Mouse (Mus musculus) right cerebral cortex, postnatal 14 days (tissue): ENCODE data around the gene Nol11.

Experiments used
- DNase-seq: peaks from one replicate; pipeline ENCODE4 v3.0.0; 2022

Gene Nol11

GRCm38 (mm10) chr11:107188565-107189552 is at the start of gene Nol11:
Nol11 (minus strand) TSS chr11:107189381.
- DNase-seq, result peak; percentile 98

- DNase-seq, result no peak
These were observed 49.3 kb upstream of the Nol11 start for GRCm38 (mm10) chr11:107238506-107238905.

GRCm38 (mm10) chr11:107237532-107237931 is 48.4 kb upstream of the Nol11 start:
- no peak for DNase-seq

GRCm38 (mm10) chr11:107233252-107233890 is 44.2 kb upstream of the Nol11 start:
- DNase-seq, result no peak

- DNase-seq, result no peak
These were observed 40.9 kb upstream of the Nol11 start for GRCm38 (mm10) chr11:107230128-107230527.

- DNase-seq, result no peak
These were observed 37.2 kb upstream of the Nol11 start for GRCm38 (mm10) chr11:107226431-107226830.

- DNase-seq, result no peak
These were observed 36.8 kb upstream of the Nol11 start for GRCm38 (mm10) chr11:107226013-107226412.

- DNase-seq, result no peak
These were observed 36.1 kb upstream of the Nol11 start for GRCm38 (mm10) chr11:107225301-107225700.

- no peak for DNase-seq
These were observed 34.6 kb upstream of the Nol11 start for GRCm38 (mm10) chr11:107223667-107224214.

- no peak for DNase-seq
These were observed 34.0 kb upstream of the Nol11 start for GRCm38 (mm10) chr11:107223169-107223561.

GRCm38 (mm10) chr11:107222531-107223168 is 33.5 kb upstream of the Nol11 start:
- DNase-seq, result no peak

GRCm38 (mm10) chr11:107215111-107215510 is 25.9 kb upstream of the Nol11 start:
- no peak for DNase-seq

- no peak for DNase-seq
These were observed 24.6 kb upstream of the Nol11 start for GRCm38 (mm10) chr11:107213745-107214144.

- DNase-seq, result no peak
These were observed 20.6 kb upstream of the Nol11 start for GRCm38 (mm10) chr11:107209818-107210217.

GRCm38 (mm10) chr11:107201773-107202172 is 12.6 kb upstream of the Nol11 start:
- no peak for DNase-seq

GRCm38 (mm10) chr11:107199281-107199680 is 10.1 kb upstream of the Nol11 start:
- no peak for DNase-seq

- DNase-seq, result no peak
These were observed 6.2 kb upstream of the Nol11 start for GRCm38 (mm10) chr11:107195334-107195733.

- DNase-seq, result no peak
These were observed 1.2 kb upstream of the Nol11 start for GRCm38 (mm10) chr11:107190376-107190775.

- DNase-seq, result no peak
These were observed 5.4 kb downstream of the Nol11 start for GRCm38 (mm10) chr11:107183777-107184176.

GRCm38 (mm10) chr11:107161215-107161614 is 28.0 kb downstream of the Nol11 start:
- DNase-seq, result no peak

- no peak for DNase-seq
These were observed 30.1 kb downstream of the Nol11 start for GRCm38 (mm10) chr11:107159034-107159433.

GRCm38 (mm10) chr11:107156977-107157642 is 32.1 kb downstream of the Nol11 start:
- DNase-seq, result no peak

GRCm38 (mm10) chr11:107155292-107155691 is 33.9 kb downstream of the Nol11 start:
- no peak for DNase-seq
